Mouse (Mus musculus) thymus, postnatal 10 days (tissue): ENCODE measurements around the gene Epop.

Experiments used
- DNase-seq, 2 experiments: peaks; one replicate each; pipeline ENCODE4 v3.0.0; 2021; ENCODE audit warnings: low spot score in 2 of 2

The Epop gene

DNA sequence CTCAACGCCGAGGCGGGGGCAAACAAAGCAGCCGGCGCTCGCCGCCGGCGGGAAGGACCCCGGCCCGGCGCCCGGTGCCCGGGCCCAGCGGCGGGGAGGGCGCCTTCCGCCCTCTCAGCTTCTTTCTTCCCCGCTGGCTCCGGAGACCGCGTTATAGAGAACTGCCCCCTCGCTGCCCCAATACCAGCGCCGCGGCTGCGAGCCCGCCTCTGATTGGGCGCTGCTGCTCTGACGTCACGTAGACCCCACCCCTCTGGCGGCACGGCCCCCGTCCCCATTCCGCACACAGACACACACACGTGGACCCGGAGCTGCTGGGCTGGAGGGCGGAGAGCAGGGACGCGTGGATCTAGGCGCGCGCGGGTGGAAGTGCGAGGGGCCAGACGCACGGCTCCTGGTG, at the start of gene Epop:
TSS of gene Epop (minus strand) at position 127 of the 400 bp plus-strand sequence.
- DNase-seq: peak; percentile 82 to 85

GRCm38 (mm10) chr11:97678301-97678700, 48.8 kb upstream of the Epop start:
- DNase-seq: no peak

GRCm38 (mm10) chr11:97677842-97678241, 48.3 kb upstream of the Epop start:
- DNase-seq: no peak

- DNase-seq: no peak
Observed at GRCm38 (mm10) chr11:97677381-97677780, 47.9 kb upstream of the Epop start.

DNA sequence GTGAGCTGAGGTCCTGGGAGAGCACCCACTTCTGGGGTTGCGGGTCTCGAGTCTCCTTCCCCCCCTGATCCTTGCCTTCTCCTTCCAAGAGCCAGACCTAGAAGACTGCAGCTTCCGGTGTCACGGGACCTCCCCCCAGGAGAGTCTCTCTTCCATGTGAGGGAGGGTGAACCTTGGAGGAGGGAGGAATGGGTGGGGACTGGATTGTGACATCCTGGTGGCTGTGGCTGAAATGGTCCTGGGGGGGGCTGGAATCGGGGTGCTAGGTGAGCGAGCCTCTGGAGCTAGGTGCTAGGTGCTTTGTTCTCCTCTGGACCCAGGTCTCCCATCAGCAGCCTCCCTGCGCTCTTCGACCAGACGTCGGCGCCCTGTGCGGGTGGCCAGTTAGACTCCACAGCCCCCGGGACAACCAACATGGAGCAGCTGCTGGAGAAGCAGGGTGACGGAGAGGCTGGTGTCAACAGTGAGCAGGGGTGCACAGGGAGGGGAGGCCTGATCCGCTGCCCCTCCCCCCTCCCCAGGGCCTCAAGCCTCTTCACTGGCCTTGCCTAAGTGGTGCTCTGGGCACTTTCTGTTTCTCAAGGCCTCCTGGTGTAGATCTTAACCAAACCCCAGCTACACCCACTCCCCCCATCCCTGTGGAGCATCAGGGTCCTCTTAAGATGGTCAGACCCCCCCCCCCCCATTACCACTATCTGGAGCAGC, 46.7 kb upstream of the Epop start:
- DNase-seq: no peak

- DNase-seq: no peak
Observed at GRCm38 (mm10) chr11:97673148-97673547, 43.6 kb upstream of the Epop start.

- DNase-seq: no peak
Observed at GRCm38 (mm10) chr11:97671177-97671527, 41.6 kb upstream of the Epop start.

DNA sequence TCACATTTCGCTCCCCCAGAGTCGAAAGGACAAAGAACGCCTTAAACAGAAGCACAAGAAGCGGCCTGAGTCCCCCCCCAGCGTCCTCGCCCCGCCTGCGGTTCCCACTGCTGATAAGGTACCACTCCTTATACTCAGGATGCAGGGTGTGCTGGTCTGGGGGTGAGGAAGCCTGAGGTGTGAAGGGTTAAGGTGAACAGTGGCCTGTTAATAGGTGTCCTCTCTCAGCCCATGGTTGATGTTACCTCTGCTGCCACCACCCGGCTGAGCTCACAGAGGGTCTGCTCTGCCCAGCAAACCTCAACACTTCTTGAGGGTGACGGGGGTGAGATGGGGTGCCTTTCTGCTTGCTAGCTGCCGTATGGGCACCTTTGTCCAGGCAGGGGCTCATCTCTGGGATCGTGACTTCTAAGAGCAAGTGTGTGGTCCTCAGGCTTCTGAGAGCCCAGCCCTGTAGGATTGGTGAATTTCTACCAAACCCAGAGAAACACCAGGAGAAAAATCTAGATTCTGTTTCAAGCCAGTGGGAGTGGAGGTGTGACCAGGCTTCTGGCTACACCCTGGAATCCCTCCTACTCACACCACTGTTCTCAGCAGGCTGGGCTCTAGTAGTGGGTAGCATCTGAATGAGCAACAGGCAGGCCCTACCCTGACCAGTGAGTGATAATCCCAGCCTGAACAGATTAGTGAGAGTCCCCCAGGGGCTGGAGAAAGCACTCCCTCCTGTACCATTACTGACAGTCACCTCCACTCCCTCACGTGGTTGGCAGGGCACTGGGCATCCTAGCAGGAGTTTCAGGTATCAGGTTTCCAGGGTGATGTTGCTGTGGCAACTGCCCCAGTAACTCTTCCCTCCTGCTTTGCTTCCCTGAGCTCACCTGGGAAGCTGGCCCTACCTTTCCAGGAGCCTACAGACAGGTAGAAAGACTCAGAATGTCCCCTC, 41.0 kb upstream of the Epop start:
- no peak for DNase-seq

DNA sequence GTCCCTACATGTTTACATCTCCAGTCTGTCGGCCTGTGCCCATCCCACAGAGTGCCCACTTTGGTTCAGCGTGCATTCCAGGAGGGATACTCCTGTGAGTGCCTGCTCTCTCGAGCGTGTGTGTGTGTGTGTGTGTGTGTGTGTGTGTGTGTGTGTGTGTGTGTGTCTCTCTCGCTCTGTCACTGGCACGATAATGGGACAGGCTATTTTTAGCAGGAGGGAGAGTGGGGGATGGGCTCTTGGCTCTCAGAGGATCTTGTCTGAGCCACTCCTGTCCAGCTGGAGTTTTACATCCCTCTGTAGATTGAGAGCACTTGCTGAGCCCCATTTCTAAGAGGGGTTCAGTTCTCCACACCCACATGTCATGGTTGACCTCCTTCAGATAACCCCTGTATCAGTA, 40.3 kb upstream of the Epop start:
- DNase-seq: no peak

GRCm38 (mm10) chr11:97669268-97669667, 39.8 kb upstream of the Epop start:
- DNase-seq: no peak

GRCm38 (mm10) chr11:97668160-97668559, 38.7 kb upstream of the Epop start:
- no peak for DNase-seq

DNA sequence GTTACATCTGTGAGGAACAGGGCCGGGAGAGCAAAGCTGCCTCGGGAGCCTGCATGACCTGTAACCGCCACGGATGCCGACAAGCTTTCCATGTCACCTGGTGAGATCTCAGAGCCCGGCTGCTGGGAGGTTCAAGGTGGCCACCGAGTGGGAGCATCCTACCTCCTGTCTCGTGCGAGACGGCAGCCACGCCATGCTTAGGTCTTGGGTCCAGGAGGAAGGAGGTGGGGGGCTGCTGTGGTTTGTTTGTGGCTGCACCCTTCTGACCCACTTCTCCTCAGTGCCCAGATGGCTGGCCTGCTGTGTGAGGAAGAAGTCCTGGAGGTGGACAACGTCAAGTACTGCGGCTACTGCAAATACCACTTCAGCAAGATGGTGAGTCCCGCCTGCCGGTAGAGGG, 37.3 kb upstream of the Epop start:
- no peak for DNase-seq

GRCm38 (mm10) chr11:97666221-97666620, 36.7 kb upstream of the Epop start:
- DNase-seq: no peak

- DNase-seq: no peak
Observed at GRCm38 (mm10) chr11:97665431-97665830, 35.9 kb upstream of the Epop start.

DNA sequence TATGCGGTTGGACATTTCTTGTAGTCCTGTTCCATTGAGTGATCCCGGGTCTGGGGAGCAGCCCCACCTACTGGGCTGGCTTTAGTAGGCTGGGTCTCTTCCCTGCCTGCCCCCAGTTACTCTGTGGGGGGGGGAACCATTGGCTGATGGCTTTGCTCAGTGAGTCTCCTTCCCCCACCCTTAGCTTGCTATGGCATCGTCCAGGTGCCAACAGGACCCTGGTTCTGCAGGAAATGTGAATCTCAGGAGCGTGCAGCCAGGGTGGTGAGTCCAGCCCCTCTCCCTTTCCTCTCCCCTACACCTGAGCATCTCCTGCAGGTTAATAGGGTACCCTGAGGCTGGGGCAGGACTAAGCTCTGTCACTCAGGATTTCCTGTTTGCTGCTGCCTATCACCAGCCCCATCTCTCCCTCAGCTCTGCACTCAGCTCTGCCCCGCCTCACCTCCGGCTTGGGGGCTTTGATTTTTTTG, 35.3 kb upstream of the Epop start:
- peak in 1 of 2 experiments; percentile 23 for DNase-seq

DNA sequence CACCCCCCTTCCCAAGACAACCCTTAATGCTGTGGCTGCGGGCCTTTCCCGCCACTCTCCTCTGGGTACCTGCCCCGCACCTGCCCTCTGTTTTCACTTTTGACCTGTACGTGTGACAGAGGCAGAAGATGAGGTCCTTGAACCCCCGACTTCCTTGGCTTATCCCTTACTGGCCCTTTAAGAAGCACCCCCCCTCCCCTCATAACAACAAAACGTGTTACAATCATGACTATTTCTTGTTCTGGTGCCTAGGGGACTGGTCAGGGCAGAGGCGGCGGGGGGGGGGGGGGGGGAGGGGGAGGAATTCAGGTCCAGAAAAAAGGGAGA, 34.8 kb upstream of the Epop start:
- DNase-seq: peak in 1 of 2 experiments; percentile 16

- DNase-seq: peak in 1 of 2 experiments; percentile 15
Observed at GRCm38 (mm10) chr11:97663528-97664338, 34.2 kb upstream of the Epop start.

DNA sequence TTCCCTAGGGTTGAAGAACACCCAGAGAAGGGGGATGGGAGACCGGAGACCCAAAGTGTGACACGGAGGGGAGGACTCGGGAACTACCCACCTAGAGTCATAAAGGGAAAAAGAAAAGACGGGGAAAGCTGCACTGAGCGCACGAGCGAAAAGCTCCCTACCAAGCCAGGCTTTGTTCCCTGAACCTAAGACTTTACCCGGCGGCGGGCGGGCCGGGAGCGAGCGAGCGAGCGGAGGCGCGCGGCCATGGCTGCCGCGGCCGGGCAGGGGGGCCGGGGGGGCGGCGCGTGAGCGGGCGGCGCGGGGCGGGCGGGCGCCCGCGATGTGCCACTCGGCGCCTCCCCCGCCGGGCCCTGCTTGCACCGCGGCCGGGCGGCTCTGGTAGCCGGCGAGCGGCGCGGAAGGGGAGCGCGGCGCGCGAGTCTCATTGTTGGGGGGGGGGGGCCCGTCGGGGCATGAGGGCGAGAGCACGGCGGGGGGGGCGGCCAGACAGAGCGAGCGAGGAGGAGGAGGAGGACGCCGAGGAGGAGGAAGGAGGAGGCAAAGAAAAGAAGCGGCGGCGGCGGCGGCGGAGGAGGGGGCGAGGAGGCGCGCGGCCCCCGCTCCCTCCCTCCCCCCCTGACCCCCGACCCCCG, 33.5 kb upstream of the Epop start, which contains the start of gene Mllt6:
TSS of gene Mllt6 (plus strand) at position 522 of the 635 bp plus-strand sequence.
- DNase-seq: peak; percentile 45 to 66

- DNase-seq: peak in 1 of 2 experiments; percentile 17
Observed at GRCm38 (mm10) chr11:97662207-97662892, 32.8 kb upstream of the Epop start.

DNA sequence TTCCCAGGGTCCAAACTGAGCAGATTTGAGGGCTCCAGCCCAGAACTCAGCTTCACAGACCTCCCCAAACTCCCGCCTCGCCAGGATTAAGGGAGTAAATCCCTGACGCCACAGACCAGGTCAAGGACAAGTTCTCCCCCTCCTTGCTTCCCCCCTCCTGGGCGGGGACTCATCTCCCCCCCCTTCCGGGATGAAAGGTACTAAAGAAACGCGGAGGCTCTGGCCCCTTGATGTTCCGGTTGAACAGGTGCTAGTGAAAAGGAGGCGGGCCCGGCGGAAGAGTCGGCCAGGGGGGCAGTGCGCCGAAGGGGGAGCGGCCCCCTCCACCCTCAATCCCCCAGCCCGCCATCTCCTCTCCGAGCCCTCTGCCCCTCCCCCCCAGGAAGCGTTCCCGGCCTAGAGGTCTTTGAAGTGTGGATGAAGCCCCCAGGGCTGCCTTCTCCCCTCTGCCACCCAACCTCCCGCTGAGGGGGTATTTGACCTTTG, 32.2 kb upstream of the Epop start:
- DNase-seq: peak; percentile 62 to 63
